Mouse (Mus musculus) 3T3-L1 (cell line): ENCODE measurements around the gene Fryl.
"Not testable (repeated sequence)": the region's sequence is repeated elsewhere in the genome, so short reads cannot be mapped to it uniquely, and the experiment has no call there.

Experiments
- DNase-seq: peaks from one replicate; pipeline ENCODE4 v3.0.0-alpha.2; 2015; ENCODE audit warnings: low read depth, low spot score

Gene Fryl

DNA sequence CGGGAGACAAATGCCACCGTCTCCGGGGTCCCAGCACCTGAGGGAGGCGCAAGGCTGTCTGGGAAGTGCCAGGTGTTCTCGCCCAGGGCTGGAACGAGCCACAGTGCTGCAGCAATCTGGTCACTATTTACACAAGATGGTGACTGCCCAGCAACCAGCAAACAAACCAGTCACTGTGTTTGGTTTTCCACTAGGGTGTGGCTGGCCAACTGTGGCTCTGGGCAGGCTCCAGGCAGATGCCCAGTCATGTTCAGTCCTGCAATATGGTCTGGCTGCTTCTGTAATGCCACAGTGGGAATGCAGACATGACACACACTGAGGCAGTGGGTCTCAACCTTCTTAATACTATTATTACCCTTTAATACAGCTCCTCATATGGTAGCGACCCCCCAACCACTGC lies 152.8 kb downstream of the Fryl start:
- peak; percentile 15 for DNase-seq

DNA sequence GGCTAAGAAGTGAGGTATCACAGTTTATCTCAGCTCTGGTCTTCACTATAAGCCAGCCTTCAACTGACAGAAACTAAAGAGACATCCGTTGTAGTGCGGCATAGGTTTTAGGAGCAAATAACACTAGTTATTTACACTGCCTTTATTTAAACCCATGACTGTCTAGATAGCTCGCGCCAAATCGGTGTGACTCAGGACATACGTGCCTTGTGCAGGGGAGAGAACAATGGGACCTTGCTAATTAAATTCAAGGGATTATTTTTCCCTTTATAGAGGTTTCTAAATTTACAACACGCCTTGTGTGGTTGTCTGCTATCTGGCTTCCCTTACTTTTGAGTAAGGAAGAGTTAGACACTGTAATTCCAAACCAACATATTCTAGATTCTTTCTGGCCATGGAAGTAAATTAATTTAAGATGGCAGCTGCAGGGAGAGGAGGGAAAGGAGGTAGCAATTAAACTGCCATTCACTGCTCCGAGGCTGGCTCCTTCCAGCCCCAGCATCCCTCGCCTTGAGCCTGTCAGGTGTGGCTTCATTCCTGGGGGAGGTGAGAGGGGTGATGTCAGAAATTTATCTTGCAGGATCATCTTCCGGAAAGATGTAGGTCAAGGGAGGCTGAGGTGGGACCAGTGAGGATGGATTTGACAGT lies 154.0 kb downstream of the Fryl start:
- no peak for DNase-seq

DNA sequence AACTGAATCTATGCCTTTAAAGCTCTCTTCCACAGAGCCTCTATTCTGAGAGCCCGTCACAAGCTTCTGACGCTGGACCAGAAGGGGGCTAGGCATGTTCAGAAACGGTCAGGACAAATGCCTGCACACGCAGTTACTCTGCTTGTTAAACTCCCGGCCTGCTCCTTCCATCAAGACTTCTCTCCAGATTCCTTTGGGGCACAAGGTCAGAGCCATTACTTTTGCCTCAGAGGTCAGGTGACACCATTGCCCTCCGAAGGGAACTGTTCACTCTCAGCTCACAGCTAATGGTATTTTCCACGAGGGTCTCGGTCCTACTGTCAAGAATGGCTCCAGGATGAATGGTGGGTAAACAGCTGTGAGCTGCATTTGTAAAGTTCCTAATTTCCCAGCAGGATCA lies 164.2 kb downstream of the Fryl start:
- no peak for DNase-seq

DNA sequence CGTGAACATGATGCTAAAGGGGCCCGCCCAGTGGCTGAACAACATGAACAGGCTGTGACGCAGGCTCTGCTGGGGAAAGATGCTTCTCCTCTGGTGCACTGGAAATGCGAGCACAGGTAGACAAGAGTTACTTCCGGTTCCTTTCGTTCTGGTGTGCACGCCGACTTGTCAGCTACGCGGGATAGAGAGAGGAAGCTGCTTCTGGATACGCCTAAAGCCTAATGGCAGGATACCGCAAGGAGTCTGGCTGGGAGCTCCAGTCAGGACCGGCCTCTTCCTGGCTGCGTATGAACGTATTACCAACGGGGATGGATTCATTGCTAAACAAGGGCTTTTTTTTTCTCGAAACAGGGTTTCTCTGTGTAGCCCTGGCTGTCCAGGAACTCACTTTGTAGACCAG lies 167.3 kb downstream of the Fryl start:
- no peak for DNase-seq

DNA sequence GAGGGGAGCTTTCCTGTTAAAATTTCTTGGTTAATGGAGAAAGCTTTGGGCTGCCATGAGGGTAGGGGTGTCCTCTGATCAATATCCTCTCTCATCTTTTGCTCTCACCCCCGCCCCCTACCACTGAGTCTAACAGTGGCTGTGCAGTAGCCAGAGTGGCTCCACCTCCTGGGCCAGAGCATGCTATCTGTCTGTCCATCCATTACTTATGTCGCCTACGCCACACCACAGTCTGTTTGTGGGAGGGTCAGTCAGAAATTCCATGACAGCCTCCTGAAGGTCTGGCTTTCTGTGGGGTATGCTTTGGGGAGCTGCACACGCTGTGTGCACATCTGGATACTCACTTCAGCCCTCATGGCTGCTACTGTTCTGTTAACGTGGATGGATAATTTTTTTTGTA lies 174.9 kb downstream of the Fryl start:
- no peak for DNase-seq

DNA sequence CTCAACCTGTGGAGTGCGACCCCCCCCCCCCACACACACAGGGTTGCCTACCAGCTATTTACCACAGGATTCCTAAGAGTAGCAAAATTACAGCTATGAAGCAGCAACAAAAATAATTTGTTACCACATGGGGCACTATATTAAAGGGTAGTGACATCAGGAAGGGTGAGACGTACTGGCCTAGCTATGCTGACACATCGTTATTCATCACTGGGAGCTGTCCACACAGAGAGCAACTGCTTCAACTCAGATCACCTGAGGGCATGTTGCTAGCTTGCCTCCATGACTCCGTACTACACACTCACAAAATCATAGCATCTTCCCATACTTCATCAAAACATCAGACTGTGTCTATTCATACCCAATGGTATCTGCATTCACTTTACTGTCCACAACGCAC lies 176.6 kb downstream of the Fryl start:
- peak; percentile 70 for DNase-seq

DNA sequence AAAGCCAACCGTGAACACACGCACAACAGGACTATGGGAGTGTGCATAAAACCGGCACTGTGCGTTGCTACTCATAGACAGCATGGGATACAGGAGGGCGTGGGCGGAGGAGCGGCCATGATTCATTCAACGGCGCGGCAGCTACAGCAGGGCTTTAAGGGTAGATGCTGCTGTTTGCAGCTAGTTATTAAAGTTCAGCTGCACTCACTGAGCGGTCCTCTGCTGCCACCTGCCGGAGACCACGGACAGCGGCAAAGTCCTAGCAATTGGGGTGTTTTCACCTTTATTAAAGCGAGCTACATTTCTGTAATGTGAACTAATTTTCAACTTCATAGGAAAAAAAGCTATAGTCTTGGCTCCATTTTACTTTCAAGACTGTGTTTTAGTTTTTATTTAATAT lies 185.1 kb downstream of the Fryl start:
- DNase-seq: peak; percentile 98

DNA sequence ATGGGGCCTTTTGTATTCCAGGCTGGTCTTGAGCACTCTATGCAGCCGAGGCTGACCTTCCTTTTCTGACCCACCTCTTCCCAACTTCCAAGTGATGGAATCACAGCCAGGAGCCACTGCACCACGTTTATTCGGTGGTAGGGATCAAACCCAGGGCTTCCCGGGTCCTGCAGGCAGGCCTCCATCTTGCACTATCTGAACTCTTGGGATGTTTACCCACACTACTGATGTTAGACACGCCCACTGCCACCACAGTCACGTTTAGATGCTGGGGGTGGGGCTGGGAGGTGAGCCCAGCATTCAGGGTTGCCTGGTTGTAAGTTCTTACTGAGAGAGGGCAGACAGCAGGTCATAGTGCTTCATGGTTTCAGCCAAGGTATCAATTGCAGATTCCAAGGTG lies 189.5 kb downstream of the Fryl start:
- DNase-seq: no peak

DNA sequence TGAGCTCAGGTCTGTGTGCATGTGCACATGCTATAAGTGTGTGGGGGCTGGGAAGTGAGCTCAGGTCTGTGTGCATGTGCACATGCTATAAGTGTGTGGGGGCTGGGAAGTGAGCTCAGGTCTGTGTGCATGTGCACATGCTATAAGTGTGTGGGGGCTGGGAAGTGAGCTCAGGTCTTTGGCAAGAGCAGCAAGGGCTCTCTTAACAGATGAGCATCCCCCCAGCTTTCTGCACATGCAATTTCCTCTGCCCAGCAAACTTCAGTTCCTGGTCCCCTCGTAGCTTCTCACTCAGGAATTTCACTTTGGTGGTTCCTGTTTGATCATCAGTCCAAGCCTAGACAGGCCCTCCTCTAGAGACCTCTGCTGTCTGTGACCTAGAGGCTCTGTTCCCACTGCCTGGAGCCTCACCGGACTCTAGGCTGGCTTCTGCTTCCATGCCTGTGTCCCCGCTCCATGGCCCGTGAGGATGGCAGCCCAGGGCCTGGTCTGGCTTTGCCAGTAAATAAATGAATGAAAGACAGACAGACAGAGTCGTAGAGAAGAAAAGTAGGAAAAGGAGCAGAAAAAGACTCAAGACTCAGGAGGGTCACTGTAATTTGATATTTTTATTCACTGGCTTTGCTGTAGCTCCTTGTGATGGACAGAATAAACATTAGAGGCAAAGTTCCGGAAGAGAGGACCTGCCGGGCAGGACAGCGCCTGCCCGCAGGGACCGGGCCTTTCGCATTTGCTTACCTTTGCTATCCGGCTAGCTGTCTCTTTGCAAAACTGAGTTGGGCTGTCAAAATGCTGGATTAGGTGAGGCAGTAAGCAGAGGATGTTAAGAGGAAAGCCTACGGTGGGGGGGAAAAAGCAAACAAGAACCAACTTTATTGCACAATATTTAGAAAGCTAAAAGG lies 192.4 kb downstream of the Fryl start:
- DNase-seq: no peak

DNA sequence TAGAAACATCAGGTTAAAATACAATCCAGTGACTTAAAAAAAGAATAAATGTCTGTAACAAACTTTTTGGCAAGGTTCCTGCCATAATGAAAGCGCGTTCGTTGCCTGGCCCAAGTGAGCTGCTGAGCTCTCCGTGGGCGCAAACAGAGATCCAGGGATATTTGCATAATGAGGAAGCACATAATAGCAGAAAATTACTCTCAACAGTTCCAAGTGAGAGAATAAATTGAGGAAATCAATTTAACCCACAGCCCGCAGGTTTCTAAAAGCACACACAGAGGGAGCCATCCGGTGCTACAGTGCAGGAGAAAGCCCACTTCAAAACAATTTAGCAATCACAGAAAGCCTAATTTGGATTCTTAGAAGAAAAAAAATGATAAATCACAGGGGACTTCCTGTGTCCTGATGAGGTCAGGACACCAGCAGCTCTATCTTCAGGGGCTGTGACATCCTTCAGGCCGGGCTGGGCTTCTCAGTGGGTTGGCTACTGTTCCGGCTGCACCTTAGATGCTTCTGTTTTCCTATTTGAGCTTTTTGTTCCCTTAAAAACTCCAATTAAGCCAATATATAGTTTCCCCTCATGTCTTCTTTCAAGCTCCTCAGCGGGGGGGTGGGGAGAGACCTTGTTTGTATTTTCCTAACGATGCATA lies 194.8 kb downstream of the Fryl start:
- DNase-seq: no peak

DNA sequence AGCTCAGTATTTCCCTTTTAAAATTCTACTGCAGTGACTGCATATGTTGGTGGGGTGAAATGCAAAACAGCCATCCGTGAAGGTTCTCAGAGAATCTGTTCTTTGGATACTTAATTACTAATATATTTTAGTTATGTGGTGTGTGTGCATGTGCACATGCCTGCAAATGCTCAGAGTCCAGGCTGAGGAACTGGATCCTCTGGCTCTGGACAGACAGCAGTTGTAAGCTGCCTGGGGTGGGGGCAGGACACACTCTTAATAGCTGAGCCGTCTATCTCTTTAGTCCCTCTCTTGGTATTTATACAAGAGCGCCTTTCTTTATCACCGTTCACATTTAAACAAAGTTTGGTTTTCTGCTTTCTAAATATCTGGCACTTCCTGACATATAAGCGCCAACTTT lies 199.5 kb downstream of the Fryl start:
- DNase-seq: no peak

DNA sequence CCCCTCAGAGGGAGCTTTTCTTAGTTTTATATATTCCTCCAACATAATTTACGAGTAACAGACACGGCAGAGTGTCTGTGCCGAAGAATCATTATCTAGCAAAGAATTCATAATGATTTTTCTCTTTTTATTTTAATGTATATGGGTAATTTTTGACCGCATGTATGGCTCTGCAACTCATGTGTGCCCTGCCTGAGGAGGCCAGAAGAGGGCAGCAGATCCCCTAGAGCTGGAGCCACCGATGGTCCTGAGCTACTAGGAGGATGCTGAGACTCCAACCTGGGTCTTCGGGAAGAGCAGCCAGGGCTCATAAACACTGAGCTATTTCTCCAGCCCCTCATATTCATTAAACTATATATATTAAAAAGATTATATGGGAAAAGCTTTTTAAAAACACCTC lies 200.0 kb downstream of the Fryl start:
- DNase-seq: peak; percentile 29

DNA sequence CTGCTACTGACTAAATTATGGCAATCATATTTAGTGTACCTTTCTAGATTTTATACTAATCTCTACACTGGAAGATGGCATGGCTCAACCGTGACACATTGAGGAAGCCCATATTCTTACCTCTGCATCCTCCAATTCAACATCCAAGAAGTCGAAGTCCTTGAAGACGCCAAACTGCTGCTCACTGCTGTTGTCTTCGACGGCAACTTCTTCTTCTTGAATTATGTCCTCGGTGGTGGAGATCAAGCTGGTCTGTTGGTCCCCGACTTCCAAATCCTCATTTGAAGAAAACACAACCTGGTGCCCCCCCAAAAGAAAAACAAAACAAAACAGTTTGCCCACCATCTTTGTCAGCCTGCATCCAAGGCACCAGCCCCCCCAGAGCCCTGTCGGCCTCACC lies 202.5 kb downstream of the Fryl start:
- no peak for DNase-seq

DNA sequence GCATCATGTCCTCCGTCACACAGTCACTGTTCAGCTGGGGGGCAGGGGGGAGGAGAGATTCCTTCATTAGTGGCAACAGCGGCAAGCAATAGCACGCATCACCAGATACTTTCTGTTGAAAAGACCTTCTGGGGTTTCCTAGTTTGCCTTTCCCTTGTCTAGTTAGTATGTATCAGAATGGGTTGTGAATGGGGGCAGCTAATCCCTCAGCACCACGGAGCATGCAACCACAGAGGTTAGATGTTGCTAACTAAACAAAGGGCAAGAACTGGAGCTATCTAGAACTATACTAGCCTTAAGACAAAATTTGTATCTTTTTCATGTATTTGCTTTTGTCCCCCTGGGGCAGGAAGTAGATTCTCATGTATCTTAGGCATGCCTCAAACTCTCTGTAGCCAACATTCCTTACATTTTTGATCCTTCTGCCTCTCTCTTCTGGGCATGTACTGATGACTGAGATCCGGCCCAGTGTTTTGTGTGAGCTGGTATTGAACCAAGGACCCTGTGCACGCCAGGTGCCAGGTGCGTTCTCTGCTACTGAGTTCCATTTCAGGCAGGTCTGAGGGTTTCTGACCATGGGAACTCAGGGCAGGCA lies 208.7 kb downstream of the Fryl start:
- peak; percentile 66 for DNase-seq

DNA sequence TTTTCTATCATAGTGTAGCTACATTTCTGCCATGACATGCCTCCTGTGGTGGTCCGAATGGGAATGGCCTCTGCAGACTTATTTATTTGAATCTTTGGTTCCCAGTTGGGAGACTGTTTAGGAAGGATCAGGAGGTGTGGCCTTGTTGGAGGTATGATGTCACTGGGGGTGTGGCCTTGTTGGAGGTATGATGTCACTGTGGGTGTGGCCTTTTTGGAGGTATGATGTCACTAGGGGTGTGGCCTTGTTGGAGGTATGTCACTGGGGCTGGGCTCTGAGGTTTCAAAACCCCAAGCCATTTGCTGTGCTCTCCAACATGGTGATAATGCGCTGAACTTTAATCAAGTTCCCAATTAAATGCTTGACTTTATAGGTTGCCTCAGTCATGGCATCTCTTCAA lies 212.4 kb downstream of the Fryl start:
- peak; percentile 35 for DNase-seq

DNA sequence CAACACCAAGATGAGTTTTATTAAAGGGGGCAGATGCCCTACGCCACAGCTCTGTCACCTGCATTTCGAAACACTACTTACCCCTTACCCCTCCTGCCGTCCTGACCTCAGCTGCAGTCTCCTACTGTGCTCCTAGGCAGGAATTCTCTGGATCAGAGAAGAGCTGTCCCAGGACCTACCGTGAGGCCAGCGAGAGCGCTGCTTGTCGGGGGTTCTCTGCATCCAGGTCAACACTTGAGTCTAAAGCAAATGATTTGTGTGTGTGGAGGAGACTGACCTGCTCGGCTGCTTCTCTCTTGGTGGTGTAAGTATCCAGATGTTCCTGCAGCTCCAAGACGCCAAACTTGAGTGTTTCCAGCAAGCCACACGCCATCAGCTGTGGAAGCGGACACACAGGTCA lies 223.9 kb downstream of the Fryl start:
- DNase-seq: no peak

DNA sequence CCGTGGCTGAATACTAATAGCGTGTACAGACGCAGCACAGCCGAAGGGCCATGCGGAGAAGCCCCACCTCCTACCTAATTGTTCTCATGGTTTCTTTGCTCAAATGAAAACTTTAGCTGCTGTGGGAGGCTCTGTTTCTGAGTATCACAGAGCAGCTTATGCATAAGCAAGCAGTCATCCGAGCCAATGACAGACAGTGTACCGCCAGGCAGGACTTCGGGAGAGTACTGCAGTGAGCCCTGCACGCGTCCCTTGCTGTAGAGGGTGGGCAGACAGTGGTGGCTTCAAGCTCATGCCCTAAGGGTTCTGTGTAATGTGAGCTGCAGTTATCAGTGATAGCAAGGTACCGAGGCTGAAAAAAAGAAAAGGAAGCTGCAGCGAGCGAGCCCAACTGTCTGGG lies 227.8 kb downstream of the Fryl start:
- DNase-seq: no peak

DNA sequence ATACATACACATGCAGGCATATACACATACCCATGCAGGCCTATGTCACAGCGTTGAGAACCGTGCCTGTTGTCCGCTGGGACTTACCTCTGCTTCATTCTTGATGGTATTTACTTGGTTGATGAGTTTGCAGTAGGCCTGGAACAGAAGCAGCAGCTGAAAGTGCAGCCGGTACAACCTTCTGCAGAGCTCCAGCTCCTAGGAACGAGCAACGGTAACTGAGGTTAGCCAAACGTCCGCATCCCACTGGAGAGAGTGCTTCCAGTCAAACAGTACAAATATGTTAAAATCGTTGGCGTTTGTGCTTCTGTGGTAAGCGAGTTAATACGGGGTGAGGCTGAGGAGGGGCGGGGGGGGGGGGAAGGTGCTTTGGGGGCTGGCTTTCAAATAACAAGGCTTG lies 232.6 kb downstream of the Fryl start:
- no peak for DNase-seq

DNA sequence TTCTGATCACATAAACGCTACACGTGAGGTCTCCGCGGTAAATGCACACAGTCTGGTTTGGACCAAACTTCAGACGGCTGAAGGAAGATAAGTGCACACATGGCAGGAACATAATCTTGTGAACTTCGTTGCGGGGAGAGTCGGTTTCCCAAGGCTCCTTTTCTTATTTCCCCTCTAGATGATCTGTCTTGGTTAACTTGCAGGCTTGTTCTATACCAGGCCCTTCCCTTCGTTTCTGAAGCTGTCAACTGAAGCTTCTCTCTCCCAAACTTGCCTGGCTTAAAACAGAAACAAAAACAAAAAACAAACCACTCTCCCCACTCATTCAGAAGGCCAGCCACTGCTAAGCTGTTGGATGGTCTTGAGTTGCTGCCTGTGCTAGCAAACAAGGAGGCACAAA lies 241.7 kb downstream of the Fryl start:
- DNase-seq: no peak

DNA sequence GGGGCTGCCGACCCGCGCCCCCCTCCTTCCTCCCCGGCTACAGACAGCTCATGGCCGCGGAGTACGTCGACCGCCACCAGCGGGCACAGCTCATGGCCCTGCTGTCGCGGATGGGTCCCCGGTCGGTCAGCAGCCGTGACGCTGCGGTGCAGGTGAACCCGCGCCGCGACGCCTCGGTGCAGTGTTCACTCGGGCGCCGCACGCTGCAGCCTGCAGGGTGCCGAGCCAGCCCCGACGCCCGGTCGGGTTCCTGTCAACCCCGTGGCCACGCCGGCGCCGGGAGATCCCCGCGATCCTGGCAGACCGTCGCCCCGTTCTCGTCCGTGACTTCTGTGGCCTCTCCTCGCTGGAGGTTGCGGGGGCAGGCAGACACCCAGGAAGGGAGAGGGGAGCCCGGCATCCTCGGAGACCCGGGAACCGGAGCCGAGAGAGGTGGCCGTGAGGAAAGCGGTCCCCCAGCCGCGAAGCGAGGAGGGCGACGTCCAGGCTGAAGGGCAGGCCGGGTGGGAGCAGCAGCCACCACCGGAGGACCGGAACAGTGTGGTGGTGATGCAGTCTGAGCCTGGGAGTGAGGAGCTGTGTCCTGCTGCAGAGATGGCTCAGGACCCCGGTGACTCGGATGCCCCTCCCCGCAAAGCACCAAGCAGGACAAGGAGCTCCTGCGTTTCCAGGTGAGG lies 242.7 kb downstream of the Fryl start:
- DNase-seq: not testable (repeated sequence)

DNA sequence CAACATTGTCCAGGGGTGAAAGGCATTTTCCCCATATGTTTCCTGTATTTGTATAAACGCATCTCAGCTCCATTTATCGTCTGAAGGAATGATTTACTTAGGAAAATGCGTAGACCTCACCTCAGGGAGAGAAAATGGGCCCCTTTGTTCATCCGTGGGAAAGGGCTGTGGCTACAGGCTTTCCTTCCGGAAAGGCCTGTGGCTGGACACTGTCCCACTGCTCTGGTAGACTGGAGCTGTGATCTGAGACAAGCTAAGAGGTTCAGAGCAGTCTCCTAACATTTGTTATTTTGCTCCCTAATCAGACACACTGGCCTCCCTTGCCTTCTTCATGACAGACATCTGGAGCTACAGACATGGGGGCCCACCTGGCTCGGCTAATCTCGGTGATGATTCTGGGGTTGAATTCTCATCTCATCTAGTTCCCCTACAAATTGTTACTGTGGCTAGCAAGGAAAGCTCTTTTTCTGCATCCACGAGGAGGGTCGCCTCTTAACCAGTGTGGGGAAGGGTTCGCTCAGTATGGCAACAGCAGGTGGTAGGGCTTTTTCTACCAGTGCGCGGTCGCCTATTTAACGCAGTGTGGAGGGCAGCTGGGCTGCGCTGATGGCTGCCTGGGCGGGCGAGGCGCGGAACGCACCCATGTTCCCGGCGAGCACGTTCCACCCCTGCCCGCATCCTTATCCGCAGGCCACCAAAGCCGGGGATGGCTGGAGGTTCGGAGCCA lies 243.4 kb downstream of the Fryl start:
- DNase-seq: not testable (repeated sequence)
